Mouse (Mus musculus) midbrain, embryonic 16.5 days (tissue): Measurements from ENCODE around the gene Ascl3. TPM values are rescaled to one million over a fixed set of nuclear protein-coding genes. Genes with fewer than 3 reads are reported as not detected.

Experiments
- ATAC-seq: fragments of 200-750 bp; cut with Nextera tagmentation; 2 replicates; pipeline ENCODE4 v1.8.0; 2017; ENCODE audit warnings: moderate TSS enrichment
- H3K27ac ChIP-seq: fragments of 300-500 bp; sonication (generic); 2 replicates; pipeline ENCODE4 v1.5.1; 2014; ENCODE audit warnings: mild to moderate bottlenecking, low read length, mixed read lengths
- H3K27me3 ChIP-seq: fragments of 300-500 bp; sonication (generic); 2 replicates; pipeline ENCODE4 v1.6.1; 2014; ENCODE audit warnings: low read depth, low read length, mixed read lengths; ENCODE audit not compliant: control insufficient read depth, insufficient read depth
- H3K36me3 ChIP-seq: fragments of 300-500 bp; sonication (generic); 2 replicates; pipeline ENCODE4 v1.6.1; 2014; ENCODE audit warnings: mild to moderate bottlenecking, low read length, moderate library complexity, mixed read lengths; ENCODE audit not compliant: control insufficient read depth, insufficient read depth
- H3K4me1 ChIP-seq: fragments of 300-500 bp; sonication (generic); 2 replicates; pipeline ENCODE4 v1.6.1; 2014; ENCODE audit warnings: mild to moderate bottlenecking, low read length, mixed read lengths; ENCODE audit not compliant: control insufficient read depth, insufficient read depth
- H3K4me2 ChIP-seq: fragments of 300-500 bp; sonication (generic); 2 replicates; pipeline ENCODE4 v1.6.1; 2014; ENCODE audit warnings: mild to moderate bottlenecking, low read length, mixed read lengths
- H3K4me3 ChIP-seq: fragments of 300-500 bp; sonication (generic); 2 replicates; pipeline ENCODE4 v1.5.1; 2014; ENCODE audit warnings: low read depth, mild to moderate bottlenecking, low read length, moderate library complexity, mixed read lengths
- H3K9ac ChIP-seq: fragments of 300-500 bp; sonication (generic); 2 replicates; pipeline ENCODE4 v1.6.1; 2014; ENCODE audit warnings: low read depth, low read length, mixed read lengths
- H3K9me3 ChIP-seq: fragments of 300-500 bp; sonication (generic); replicated peaks from 2 replicates; pipeline ENCODE4 v1.6.1; 2014; ENCODE audit warnings: mild to moderate bottlenecking, low read length, mixed read lengths; ENCODE audit not compliant: control insufficient read depth, poor library complexity, severe bottlenecking
- WGBS: fragments of 180-500 bp; shearing (Covaris S2); extraction: QIAGEN DNeasy Blood & Tissue Kit; methylation state at CpG from one replicate; pipeline ENCODE4 v1.1.7; 2014; 5-methylcytosine and 5-hydroxymethylcytosine counted together
- polyA plus RNA-seq: library from polyadenylated mRNA; unstranded; fragments of >200 nt; fragmentation: Nextera tagmentation; extraction: Ambion mirVana; gene quantifications from 2 replicates; pipeline ENCODE4 v1.2.1, GENCODE M21; 2015

The Ascl3 gene
- 0.28 and 0.63 TPM in 2 replicates for polyA plus RNA-seq

DNA sequence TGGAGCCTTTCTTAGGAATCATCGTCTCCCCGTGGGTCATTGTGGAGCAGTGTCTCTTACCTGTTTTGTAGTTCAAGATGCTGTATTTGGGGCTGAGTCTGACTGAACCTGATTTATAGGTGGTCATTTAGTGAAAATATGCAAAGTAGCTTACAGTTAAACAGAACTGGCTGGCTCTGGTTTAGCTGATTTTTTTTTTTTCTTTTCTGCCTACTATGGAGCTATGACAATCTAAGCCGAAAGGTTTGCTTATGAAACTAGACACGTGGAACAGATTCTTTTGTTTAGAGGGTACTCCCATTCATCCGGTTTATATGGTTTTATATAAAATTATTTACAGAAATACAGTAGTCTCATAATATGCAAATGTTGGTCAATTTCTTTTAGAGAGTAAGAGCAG is at the start of gene Ascl3:
TSS of gene Ascl3 (minus strand) at position 101 of the 400 bp plus-strand sequence.
- Histone ChIP-seq H3K27ac (no peak within 1 kb of the TSS), H3K9me3 (no peaks in the 10 kb centered on the region), H3K36me3 (peaks cover 12% of the 10 kb centered on the region; the same call in 1 of the 2 replicates), H3K4me2 (no peak within 1 kb of the TSS), H3K4me3 (no peak within 1 kb of the TSS), H3K4me1 (no peaks in the 10 kb centered on the region), H3K27me3 (no peaks in the 10 kb centered on the region), H3K9ac (no peak within 1 kb of the TSS)
- WGBS: 88% methylated on average over 5 of the region's 5 CpGs
- ATAC-seq: no peak

DNA sequence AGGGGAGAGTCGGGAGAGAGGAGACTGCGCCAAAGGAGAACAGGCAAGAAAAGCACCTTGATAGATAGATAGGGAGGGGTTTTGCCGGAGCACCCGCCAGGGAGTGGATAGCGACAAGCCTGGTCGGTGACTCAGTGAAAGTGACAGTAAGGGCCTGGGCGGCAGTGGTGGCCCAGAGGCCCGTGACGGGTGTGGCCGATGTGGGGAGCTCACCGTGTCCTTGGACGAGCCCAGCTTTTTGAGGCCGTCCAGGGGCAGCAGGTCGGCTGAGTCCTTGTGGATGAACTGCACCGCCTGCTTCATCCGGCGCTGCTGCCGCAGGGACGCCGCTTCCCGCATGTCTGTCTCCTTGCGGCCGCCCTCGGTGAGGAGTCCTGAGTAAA is 49.6 kb upstream of the Ascl3 start:
- no peak overlapping the region for H3K27ac ChIP-seq
- H3K4me3 ChIP-seq: peak overlapping the region; percentile 72
- ATAC-seq: peak; percentile 74
- peak overlapping the region; percentile 84 for H3K4me2 ChIP-seq
- H3K4me1 ChIP-seq: 0 out of 2 replicates have a peak, but pooled peaks cover 4% of the 10 kb centered on the region
- peak overlapping the region; percentile 64 for H3K9ac ChIP-seq
- no peaks in the 10 kb centered on the region for H3K9me3 ChIP-seq
- under 1% methylated on average over 24 of the region's 24 CpGs for WGBS
- no peaks in the 10 kb centered on the region for H3K36me3 ChIP-seq
- H3K27me3 ChIP-seq: peaks cover 11% of the 10 kb centered on the region

DNA sequence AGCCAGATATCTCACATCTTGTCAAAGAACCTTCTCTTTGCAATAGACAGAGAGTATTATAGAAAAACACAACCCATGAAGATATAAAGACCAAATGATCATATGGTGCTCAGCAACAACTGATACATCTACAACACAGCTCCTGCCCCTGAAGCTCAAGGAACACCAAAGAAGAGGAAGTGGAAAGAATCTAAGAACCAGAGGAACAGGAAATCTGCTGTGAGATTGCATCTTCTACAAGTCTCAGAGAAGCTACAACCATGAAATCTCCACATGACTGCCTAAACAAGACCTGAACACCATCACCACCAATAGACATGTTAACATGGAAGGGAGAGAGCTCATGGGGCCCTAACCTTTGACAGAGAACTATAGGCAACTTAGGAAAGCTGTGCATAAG is 40.7 kb upstream of the Ascl3 start:
- H3K9ac ChIP-seq: no peak overlapping the region
- no peak for ATAC-seq
- no peaks in the 10 kb centered on the region for H3K36me3 ChIP-seq

DNA sequence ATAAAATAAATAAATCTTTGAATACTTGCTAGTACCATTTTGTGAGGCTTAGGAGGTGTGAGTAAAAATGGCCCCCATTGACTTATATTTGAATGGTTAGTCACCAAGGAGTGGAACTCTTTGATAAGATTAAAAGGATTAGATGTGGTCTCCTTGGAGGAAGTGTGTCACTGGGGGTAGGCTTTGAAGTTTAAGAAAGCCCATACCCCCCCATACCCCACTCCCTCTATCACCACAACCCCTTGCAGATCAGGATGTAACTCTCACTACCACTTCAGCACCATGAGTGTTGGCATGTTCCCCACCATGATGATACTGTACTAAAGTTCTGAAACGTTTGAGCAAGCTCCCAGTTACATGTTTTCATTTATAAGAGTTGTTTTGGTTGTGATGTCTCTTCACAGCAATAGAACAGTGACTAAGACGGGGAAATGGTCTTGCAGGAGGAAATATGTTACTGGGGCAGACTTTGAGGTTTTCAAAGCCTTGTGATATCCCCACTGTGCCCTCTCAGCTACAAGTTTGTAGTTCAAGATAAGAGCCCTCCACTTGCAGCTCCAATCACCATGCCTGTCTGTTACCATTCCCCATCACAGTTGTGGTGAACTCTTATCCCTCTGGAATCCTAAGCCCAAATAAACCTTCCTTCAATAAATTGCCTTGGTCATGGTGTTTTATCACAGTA is 37.3 kb upstream of the Ascl3 start:
- no peaks in the 10 kb centered on the region for H3K4me1 ChIP-seq
- H3K4me2 ChIP-seq: no peak overlapping the region
- H3K9ac ChIP-seq: no peak overlapping the region
- H3K9me3 ChIP-seq: no peaks in the 10 kb centered on the region
- H3K4me3 ChIP-seq: no peak overlapping the region
- H3K27ac ChIP-seq: no peak overlapping the region
- ATAC-seq: no peak
- no peaks in the 10 kb centered on the region for H3K27me3 ChIP-seq
- no peaks in the 10 kb centered on the region for H3K36me3 ChIP-seq
- WGBS: 62% methylated on average over 2 of the region's 2 CpGs

More for the DNA sequence above, 40.7 kb upstream of the Ascl3 start:
- Histone ChIP-seq H3K4me3 (no peak overlapping the region), H3K27me3 (no peaks in the 10 kb centered on the region), H3K9me3 (no peaks in the 10 kb centered on the region), H3K27ac (no peak overlapping the region), H3K4me2 (no peak overlapping the region), H3K4me1 (no peaks in the 10 kb centered on the region)

DNA sequence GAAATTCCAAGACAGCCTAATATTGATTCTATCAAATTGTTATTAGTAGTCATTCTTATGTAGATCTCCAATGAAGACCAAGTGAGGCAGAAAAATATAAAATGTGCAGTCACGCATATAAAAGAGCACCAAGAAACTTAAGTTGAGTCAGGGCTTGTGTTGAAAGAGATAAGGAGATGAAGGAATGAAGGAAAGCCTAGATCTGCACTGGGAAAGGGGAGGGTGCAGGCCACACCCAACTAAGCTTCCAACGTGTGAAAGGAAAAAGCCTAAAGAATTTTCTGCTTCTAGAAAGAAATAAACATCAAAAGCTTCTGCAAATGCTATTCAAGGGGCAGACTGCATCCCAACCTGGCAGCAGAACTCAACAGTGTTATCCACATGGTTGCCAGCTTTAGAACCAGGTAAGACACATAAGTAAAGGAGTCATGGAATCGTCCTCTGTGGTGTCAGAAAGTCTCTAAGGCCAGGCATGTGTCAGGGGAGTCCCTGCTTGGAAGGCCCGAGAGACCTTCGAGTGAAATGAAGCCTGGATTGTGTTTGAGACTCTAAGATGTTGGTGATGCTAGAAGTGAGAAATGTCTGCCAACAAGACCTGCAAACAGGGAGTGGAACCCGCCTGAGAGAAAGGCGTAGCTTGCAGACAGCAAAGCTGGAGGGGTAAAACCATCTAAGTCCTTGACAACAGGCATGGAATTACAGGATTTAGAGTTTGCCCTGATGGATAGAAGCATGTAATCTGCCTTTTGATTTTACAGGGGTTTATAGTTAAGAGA is 36.2 kb upstream of the Ascl3 start:
- no peak overlapping the region for H3K4me2 ChIP-seq
- H3K4me1 ChIP-seq: no peaks in the 10 kb centered on the region
- H3K27me3 ChIP-seq: no peaks in the 10 kb centered on the region
- H3K9me3 ChIP-seq: no peaks in the 10 kb centered on the region
- ATAC-seq: no peak
- no peaks in the 10 kb centered on the region for H3K36me3 ChIP-seq
- 78% methylated on average over 7 of the region's 7 CpGs for WGBS
- no peak overlapping the region for H3K4me3 ChIP-seq
- no peak overlapping the region for H3K27ac ChIP-seq
- H3K9ac ChIP-seq: no peak overlapping the region

DNA sequence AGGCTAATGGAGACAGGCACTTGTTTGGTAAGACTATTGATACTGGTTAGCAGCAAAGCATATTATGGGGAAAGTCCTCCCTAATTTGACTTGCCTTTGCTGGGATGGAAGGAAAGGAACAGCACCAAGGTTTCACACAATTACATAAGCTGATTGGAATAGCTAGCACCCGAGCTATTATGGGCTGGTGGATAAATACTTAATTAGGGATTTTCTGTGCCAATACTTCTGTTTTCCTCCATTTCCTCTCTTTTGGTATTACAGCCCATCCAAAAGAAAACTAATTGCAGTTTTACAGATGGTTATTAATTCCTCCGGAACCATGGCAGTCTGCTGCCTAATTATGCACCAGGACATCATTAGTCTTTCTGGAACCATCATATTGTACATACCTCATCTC is 32.5 kb upstream of the Ascl3 start:
- H3K4me3 ChIP-seq: no peak overlapping the region
- no peaks in the 10 kb centered on the region for H3K27me3 ChIP-seq
- WGBS: 61% methylated on average over 2 of the region's 2 CpGs
- H3K27ac ChIP-seq: no peak overlapping the region
- no peak for ATAC-seq
- no peak overlapping the region for H3K4me2 ChIP-seq
- H3K4me1 ChIP-seq: no peaks in the 10 kb centered on the region
- H3K36me3 ChIP-seq: no peaks in the 10 kb centered on the region
- no peak overlapping the region for H3K9ac ChIP-seq
- no peaks in the 10 kb centered on the region for H3K9me3 ChIP-seq

DNA sequence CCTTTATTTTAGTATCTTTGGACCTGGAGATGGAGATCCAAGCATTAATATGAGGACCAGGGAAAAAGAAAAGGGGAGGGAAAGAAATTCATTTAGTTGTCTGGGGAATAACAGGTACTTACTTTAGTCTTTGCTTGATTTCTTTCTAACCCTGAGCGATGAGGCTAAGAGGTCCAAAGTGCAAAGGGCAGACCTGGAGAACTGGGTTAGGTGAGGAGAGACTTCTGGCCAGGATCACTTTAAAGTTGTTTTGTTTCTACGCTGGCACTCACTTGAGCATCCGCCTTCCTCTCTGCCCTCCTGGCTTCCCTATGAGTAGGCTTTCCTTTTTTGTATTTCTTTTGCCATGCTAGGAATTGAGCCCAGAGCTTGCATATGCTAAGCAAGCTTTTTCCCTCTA is 24.8 kb upstream of the Ascl3 start:
- H3K27ac ChIP-seq: no peak overlapping the region
- ATAC-seq: no peak
- no peak overlapping the region for H3K4me3 ChIP-seq
- no peaks in the 10 kb centered on the region for H3K9me3 ChIP-seq
- no peak overlapping the region for H3K9ac ChIP-seq
- H3K4me2 ChIP-seq: no peak overlapping the region
- H3K27me3 ChIP-seq: no peaks in the 10 kb centered on the region
- 98% methylated on average over 3 of the region's 3 CpGs for WGBS
- peaks cover 13% of the 10 kb centered on the region for H3K4me1 ChIP-seq
- H3K36me3 ChIP-seq: no peaks in the 10 kb centered on the region

DNA sequence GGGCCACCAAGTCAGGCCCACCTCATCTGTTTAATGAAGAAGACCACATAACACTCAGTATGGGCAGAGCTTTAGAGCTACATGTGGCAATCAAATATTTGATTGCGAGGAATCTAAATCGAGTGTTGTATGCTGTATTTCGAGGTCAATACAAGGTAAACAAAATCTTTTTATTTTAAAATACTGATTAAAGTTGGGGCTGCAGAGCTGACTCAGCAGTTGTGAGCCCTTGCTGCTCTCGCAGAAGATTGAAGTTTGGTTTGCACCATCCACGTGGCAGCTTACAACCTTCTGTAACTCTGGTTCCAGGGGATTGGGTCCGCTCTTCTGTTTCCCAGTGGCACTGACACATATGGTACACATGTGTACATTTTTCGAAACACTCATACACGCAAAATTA is 22.5 kb upstream of the Ascl3 start:
- WGBS: 94% methylated on average over 8 of the region's 8 CpGs
- no peak for ATAC-seq
- H3K4me3 ChIP-seq: no peak overlapping the region

More for the DNA sequence above, 22.5 kb upstream of the Ascl3 start:
- Histone ChIP-seq H3K36me3 (no peaks in the 10 kb centered on the region), H3K4me1 (peaks cover 20% of the 10 kb centered on the region), H3K4me2 (no peak overlapping the region), H3K27me3 (no peaks in the 10 kb centered on the region), H3K27ac (no peak overlapping the region), H3K9me3 (no peaks in the 10 kb centered on the region), H3K9ac (no peak overlapping the region)
